Mouse (Mus musculus): ENCODE results near the gene Efcab14. TPM values are rescaled to one million over a fixed set of nuclear protein-coding genes. Genes with fewer than 3 reads are reported as not detected.

Gene Efcab14
- polyA plus RNA-seq, 1 experiment from 2014 or later = 26.2 TPM

GRCm38 (mm10) chr4:115761206-115761605, 23.7 kb downstream of the Efcab14 start:
- no peak overlapping the region for H3K9ac ChIP-seq (replicated peaks; ENCODE audit: low read depth, low read length)
- no peak overlapping the region for H3K27ac ChIP-seq (ENCODE audit: low read depth, low read length)
- no peaks in the 10 kb centered on the region for H3K4me1 ChIP-seq (ENCODE audit: control insufficient read depth, insufficient read depth, low read length)
- no peak overlapping the region for H3K4me2 ChIP-seq (ENCODE audit: low read depth, low read length)
- 42% methylated on average over 3 of the region's 3 CpGs for WGBS
- no peaks in the 10 kb centered on the region for H3K27me3 ChIP-seq (ENCODE audit: control insufficient read depth, insufficient read depth, low read length)
- no peaks in the 10 kb centered on the region for H3K9me3 ChIP-seq (ENCODE audit: control insufficient read depth, low read length)
- ATAC-seq (ENCODE audit: low read depth) = no peak
- H3K36me3 ChIP-seq (ENCODE audit: control insufficient read depth, insufficient read depth, low read length) = peaks cover 11% of the 10 kb centered on the region
- H3K4me3 ChIP-seq (ENCODE audit: low read depth, low read length) = no peak overlapping the region

GRCm38 (mm10) chr4:115764581-115764980, 27.0 kb downstream of the Efcab14 start:
- H3K4me3 ChIP-seq (ENCODE audit: low read depth, low read length) = no peak overlapping the region
- no peak overlapping the region for H3K27ac ChIP-seq (ENCODE audit: low read depth, low read length)
- no peak overlapping the region for H3K9ac ChIP-seq (replicated peaks; ENCODE audit: low read depth, low read length)
- no peak overlapping the region for H3K4me2 ChIP-seq (ENCODE audit: low read depth, low read length)
- H3K27me3 ChIP-seq (ENCODE audit: control insufficient read depth, insufficient read depth, low read length) = no peaks in the 10 kb centered on the region
- H3K36me3 ChIP-seq (ENCODE audit: control insufficient read depth, insufficient read depth, low read length) = peaks cover 11% of the 10 kb centered on the region
- no peaks in the 10 kb centered on the region for H3K4me1 ChIP-seq (ENCODE audit: control insufficient read depth, insufficient read depth, low read length)
- WGBS = 83% methylated on average over 11 of the region's 11 CpGs
- no peak for ATAC-seq (ENCODE audit: low read depth)
- no peaks in the 10 kb centered on the region for H3K9me3 ChIP-seq (ENCODE audit: control insufficient read depth, low read length)

- Histone ChIP-seq H3K36me3 (ENCODE audit: control insufficient read depth, insufficient read depth, low read length) (peaks cover 5% of the 10 kb centered on the region; the same call in 1 of the 2 replicates), H3K27ac (ENCODE audit: low read depth, low read length) (no peak overlapping the region)
- 9% methylated on average over 11 of the region's 11 CpGs for WGBS
Measured at GRCm38 (mm10) chr4:115767647-115768467, 30.3 kb downstream of the Efcab14 start.

GRCm38 (mm10) chr4:115775056-115775455, 37.5 kb downstream of the Efcab14 start:
- Histone ChIP-seq H3K4me3 (ENCODE audit: low read depth, low read length) (no peak overlapping the region), H3K9me3 (ENCODE audit: control insufficient read depth, low read length) (no peaks in the 10 kb centered on the region), H3K36me3 (ENCODE audit: control insufficient read depth, insufficient read depth, low read length) (peaks cover 13% of the 10 kb centered on the region), H3K27me3 (ENCODE audit: control insufficient read depth, insufficient read depth, low read length) (no peaks in the 10 kb centered on the region), H3K4me2 (ENCODE audit: low read depth, low read length) (no peak overlapping the region), H3K27ac (ENCODE audit: low read depth, low read length) (no peak overlapping the region), H3K4me1 (ENCODE audit: control insufficient read depth, insufficient read depth, low read length) (no peaks in the 10 kb centered on the region), H3K9ac (replicated peaks; ENCODE audit: low read depth, low read length) (no peak overlapping the region)
- WGBS = 93% methylated on average over 6 of the region's 6 CpGs
- no peak for ATAC-seq (ENCODE audit: low read depth)

More at GRCm38 (mm10) chr4:115767647-115768467, 30.3 kb downstream of the Efcab14 start:
- H3K4me2 ChIP-seq (ENCODE audit: low read depth, low read length) = no peak overlapping the region
- no peak overlapping the region for H3K4me3 ChIP-seq (ENCODE audit: low read depth, low read length)
- no peak for ATAC-seq (ENCODE audit: low read depth)
- no peaks in the 10 kb centered on the region for H3K27me3 ChIP-seq (ENCODE audit: control insufficient read depth, insufficient read depth, low read length)
- H3K9ac ChIP-seq (replicated peaks; ENCODE audit: low read depth, low read length) = no peak overlapping the region
- no peaks in the 10 kb centered on the region for H3K4me1 ChIP-seq (ENCODE audit: control insufficient read depth, insufficient read depth, low read length)
- no peaks in the 10 kb centered on the region for H3K9me3 ChIP-seq (ENCODE audit: control insufficient read depth, low read length)

DNA sequence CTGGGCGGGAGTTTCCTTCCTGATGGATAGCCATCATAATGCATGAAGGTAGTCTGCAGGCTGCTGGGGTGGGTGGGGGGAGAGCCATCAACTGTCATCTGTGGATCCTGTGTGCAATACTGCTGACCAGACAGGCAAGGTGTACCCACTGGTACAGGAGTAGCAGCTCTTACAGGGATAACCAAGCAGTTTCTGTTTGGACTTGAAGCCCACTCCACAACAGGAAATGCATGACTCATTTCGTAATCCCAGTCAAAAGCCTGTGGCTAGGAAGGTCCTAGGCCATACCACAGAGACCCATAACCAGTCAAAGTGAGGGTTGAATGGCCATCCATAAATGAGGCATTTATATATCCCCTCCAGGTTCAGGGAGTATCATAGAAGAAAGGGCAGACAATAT, 40.1 kb downstream of the Efcab14 start:
- Histone ChIP-seq H3K4me1 (ENCODE audit: control insufficient read depth, insufficient read depth, low read length) (no peaks in the 10 kb centered on the region), H3K4me3 (ENCODE audit: low read depth, low read length) (no peak overlapping the region), H3K4me2 (ENCODE audit: low read depth, low read length) (no peak overlapping the region), H3K9me3 (ENCODE audit: control insufficient read depth, low read length) (no peaks in the 10 kb centered on the region), H3K9ac (replicated peaks; ENCODE audit: low read depth, low read length) (no peak overlapping the region), H3K36me3 (ENCODE audit: control insufficient read depth, insufficient read depth, low read length) (peaks cover 12% of the 10 kb centered on the region), H3K27ac (ENCODE audit: low read depth, low read length) (no peak overlapping the region), H3K27me3 (ENCODE audit: control insufficient read depth, insufficient read depth, low read length) (no peaks in the 10 kb centered on the region)
- ATAC-seq (ENCODE audit: low read depth) = no peak
- 93% methylated on average over 2 of the region's 2 CpGs for WGBS

- no peak overlapping the region for H3K4me3 ChIP-seq (ENCODE audit: low read depth, low read length)
- peaks cover under 1% of the 10 kb centered on the region for H3K36me3 ChIP-seq (ENCODE audit: control insufficient read depth, insufficient read depth, low read length)
- H3K9ac ChIP-seq (replicated peaks; ENCODE audit: low read depth, low read length) = no peak overlapping the region
- H3K9me3 ChIP-seq (ENCODE audit: control insufficient read depth, low read length) = no peaks in the 10 kb centered on the region
- 53% methylated on average over 6 of the region's 6 CpGs for WGBS
- H3K27me3 ChIP-seq (ENCODE audit: control insufficient read depth, insufficient read depth, low read length) = no peaks in the 10 kb centered on the region
- no peaks in the 10 kb centered on the region for H3K4me1 ChIP-seq (ENCODE audit: control insufficient read depth, insufficient read depth, low read length)
- H3K4me2 ChIP-seq (ENCODE audit: low read depth, low read length) = no peak overlapping the region
- H3K27ac ChIP-seq (ENCODE audit: low read depth, low read length) = no peak overlapping the region
- no peak for ATAC-seq (ENCODE audit: low read depth)
Measured at GRCm38 (mm10) chr4:115780269-115780668, 42.7 kb downstream of the Efcab14 start.

DNA sequence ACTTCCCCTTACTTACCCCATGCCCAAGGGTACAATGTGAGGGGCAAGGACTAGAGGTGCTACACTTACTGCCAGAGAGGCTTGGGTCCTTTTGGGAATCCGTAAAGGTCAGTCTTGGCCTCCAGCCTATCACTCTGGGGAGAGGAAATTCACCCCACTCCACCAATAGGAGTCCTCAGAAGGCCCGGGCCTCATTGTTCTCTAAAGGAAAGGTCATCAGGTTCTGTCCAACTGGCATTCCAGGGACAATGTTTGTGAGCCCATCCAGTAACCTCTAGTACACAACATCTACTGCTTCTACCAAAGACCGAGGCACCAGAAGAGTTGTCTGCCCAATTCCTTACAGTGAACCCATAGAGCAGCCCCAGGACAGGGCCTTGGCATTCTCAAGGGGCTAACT, 43.4 kb downstream of the Efcab14 start, which contains the start of gene Tex38:
Tex38 (minus strand) TSS at position 101 of the 400 bp plus-strand sequence.
- H3K9ac ChIP-seq (replicated peaks; ENCODE audit: low read depth, low read length) = no peak within 1 kb of the TSS
- H3K4me3 ChIP-seq (ENCODE audit: low read depth, low read length) = no peak within 1 kb of the TSS
- no peaks in the 10 kb centered on the region for H3K27me3 ChIP-seq (ENCODE audit: control insufficient read depth, insufficient read depth, low read length)
- H3K27ac ChIP-seq (ENCODE audit: low read depth, low read length) = no peak within 1 kb of the TSS
- H3K4me1 ChIP-seq (ENCODE audit: control insufficient read depth, insufficient read depth, low read length) = peaks cover 6% of the 10 kb centered on the region; the same call in 1 of the 2 replicates
- no peak for ATAC-seq (ENCODE audit: low read depth)
- H3K9me3 ChIP-seq (ENCODE audit: control insufficient read depth, low read length) = no peaks in the 10 kb centered on the region
- WGBS = 89% methylated on average over 3 of the region's 3 CpGs
- no peaks in the 10 kb centered on the region for H3K36me3 ChIP-seq (ENCODE audit: control insufficient read depth, insufficient read depth, low read length)
- H3K4me2 ChIP-seq (ENCODE audit: low read depth, low read length) = no peak within 1 kb of the TSS

- Histone ChIP-seq H3K27ac (ENCODE audit: low read depth, low read length) (no peak overlapping the region), H3K27me3 (ENCODE audit: control insufficient read depth, insufficient read depth, low read length) (no peaks in the 10 kb centered on the region), H3K4me2 (ENCODE audit: low read depth, low read length) (no peak overlapping the region), H3K9me3 (ENCODE audit: control insufficient read depth, low read length) (no peaks in the 10 kb centered on the region), H3K4me3 (ENCODE audit: low read depth, low read length) (no peak overlapping the region), H3K4me1 (ENCODE audit: control insufficient read depth, insufficient read depth, low read length) (peaks cover 6% of the 10 kb centered on the region; the same call in 1 of the 2 replicates), H3K9ac (replicated peaks; ENCODE audit: low read depth, low read length) (no peak overlapping the region), H3K36me3 (ENCODE audit: control insufficient read depth, insufficient read depth, low read length) (no peaks in the 10 kb centered on the region)
- WGBS = 92% methylated on average over 5 of the region's 5 CpGs
- ATAC-seq (ENCODE audit: low read depth) = no peak
Measured at GRCm38 (mm10) chr4:115782026-115782805, 44.7 kb downstream of the Efcab14 start.
